Mouse (Mus musculus): ENCODE data around the gene Tcf7l1. TPM values are rescaled to one million over a fixed set of nuclear protein-coding genes. Genes with fewer than 3 reads are reported as not detected.

The Tcf7l1 gene
- polyA plus RNA-seq, 1 experiment from 2014 or later = 26.5 TPM

GRCm38 (mm10) chr6:72604066-72604465, 185.0 kb downstream of the Tcf7l1 start:
- peaks cover 36% of the 10 kb centered on the region for H3K36me3 ChIP-seq (ENCODE audit: control insufficient read depth, insufficient read depth, low read length)
- H3K9ac ChIP-seq (ENCODE audit: low read length) = no peak overlapping the region
- WGBS = 83% methylated on average over 2 of the region's 2 CpGs
- no peaks in the 10 kb centered on the region for H3K27me3 ChIP-seq (replicated peaks; ENCODE audit: control insufficient read depth, insufficient read depth, low read length)
- H3K9me3 ChIP-seq (ENCODE audit: control insufficient read depth, low read length) = no peaks in the 10 kb centered on the region
- no peaks in the 10 kb centered on the region; the same call in 1 of the 2 replicates for H3K4me1 ChIP-seq (replicated peaks; ENCODE audit: control insufficient read depth, insufficient read depth, low read length)
- no peak overlapping the region for H3K27ac ChIP-seq (ENCODE audit: low read depth)
- H3K4me3 ChIP-seq (ENCODE audit: low read depth, low read length) = no peak overlapping the region
- no peak for DNase-seq (ENCODE audit: low spot score)
- no peak overlapping the region for H3K4me2 ChIP-seq (ENCODE audit: low read length)
- ATAC-seq (replicated peaks; ENCODE audit: low FRiP score, low TSS enrichment, low read depth) = no peak

DNA sequence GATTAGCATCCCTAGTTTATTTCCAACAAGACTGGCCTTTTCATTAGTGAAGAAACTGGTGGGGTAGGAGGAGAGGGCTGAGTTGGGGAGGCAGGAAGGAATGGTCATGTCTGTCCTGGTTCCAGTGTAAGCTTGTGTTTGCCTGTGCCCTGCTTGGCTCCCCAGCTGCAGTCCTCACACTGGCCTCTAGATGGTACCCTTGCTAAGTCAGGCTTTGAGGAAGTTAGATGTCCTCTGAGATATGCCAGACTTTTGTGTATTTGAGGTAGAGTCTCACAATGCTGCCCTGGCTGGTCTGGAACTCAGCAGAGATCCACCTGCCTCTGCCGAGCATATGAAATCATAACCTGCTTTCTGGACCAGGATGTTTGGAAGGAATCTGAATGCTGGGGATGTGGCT, 187.3 kb downstream of the Tcf7l1 start:
- no peaks in the 10 kb centered on the region for H3K9me3 ChIP-seq (ENCODE audit: control insufficient read depth, low read length)
- ATAC-seq (replicated peaks; ENCODE audit: low FRiP score, low TSS enrichment, low read depth) (no peak), DNase-seq (ENCODE audit: low spot score) (peak; percentile 90)
- H3K9ac ChIP-seq (ENCODE audit: low read length) = no peak overlapping the region
- WGBS = 21% methylated on average over 1 of the region's 1 CpGs
- H3K27me3 ChIP-seq (replicated peaks; ENCODE audit: control insufficient read depth, insufficient read depth, low read length) = no peaks in the 10 kb centered on the region
- peaks cover 20% of the 10 kb centered on the region for H3K36me3 ChIP-seq (ENCODE audit: control insufficient read depth, insufficient read depth, low read length)
- H3K4me1 ChIP-seq (replicated peaks; ENCODE audit: control insufficient read depth, insufficient read depth, low read length) = peaks cover 11% of the 10 kb centered on the region
- no peak overlapping the region for H3K4me2 ChIP-seq (ENCODE audit: low read length)
- no peak overlapping the region for H3K27ac ChIP-seq (ENCODE audit: low read depth)
- no peak overlapping the region for H3K4me3 ChIP-seq (ENCODE audit: low read depth, low read length)

DNA sequence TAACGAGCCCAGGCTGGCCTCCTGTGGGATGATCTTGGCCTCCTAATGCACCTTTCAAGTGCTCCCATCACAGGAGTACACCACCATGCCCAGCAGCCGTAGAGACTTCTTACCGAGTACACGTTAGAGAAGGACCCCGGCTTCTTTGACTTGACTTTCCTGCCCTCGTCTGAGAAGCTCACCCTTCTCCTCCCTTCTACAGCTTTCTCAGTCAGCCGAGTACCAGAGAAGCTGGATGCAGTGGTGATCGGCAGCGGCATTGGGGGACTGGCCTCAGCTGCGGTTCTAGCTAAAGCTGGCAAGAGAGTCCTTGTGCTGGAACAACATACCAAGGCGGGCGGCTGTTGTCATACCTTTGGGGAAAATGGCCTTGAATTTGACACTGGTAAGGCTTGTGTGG, 188.3 kb downstream of the Tcf7l1 start:
- WGBS = 86% methylated on average over 12 of the region's 12 CpGs

GRCm38 (mm10) chr6:72600216-72600615, 188.8 kb downstream of the Tcf7l1 start:
- WGBS = 78% methylated on average over 6 of the region's 6 CpGs
- H3K4me1 ChIP-seq (replicated peaks; ENCODE audit: control insufficient read depth, insufficient read depth, low read length) = peaks cover 11% of the 10 kb centered on the region
- no peaks in the 10 kb centered on the region for H3K27me3 ChIP-seq (replicated peaks; ENCODE audit: control insufficient read depth, insufficient read depth, low read length)
- DNase-seq (ENCODE audit: low spot score) (no peak), ATAC-seq (replicated peaks; ENCODE audit: low FRiP score, low TSS enrichment, low read depth) (no peak)
- H3K9ac ChIP-seq (ENCODE audit: low read length) = no peak overlapping the region
- no peak overlapping the region for H3K4me3 ChIP-seq (ENCODE audit: low read depth, low read length)
- H3K9me3 ChIP-seq (ENCODE audit: control insufficient read depth, low read length) = no peaks in the 10 kb centered on the region
- H3K27ac ChIP-seq (ENCODE audit: low read depth) = no peak overlapping the region
- H3K4me2 ChIP-seq (ENCODE audit: low read length) = no peak overlapping the region
- H3K36me3 ChIP-seq (ENCODE audit: control insufficient read depth, insufficient read depth, low read length) = peaks cover 6% of the 10 kb centered on the region

More for the DNA sequence above, 188.3 kb downstream of the Tcf7l1 start:
- Histone ChIP-seq H3K27me3 (replicated peaks; ENCODE audit: control insufficient read depth, insufficient read depth, low read length) (no peaks in the 10 kb centered on the region), H3K9me3 (ENCODE audit: control insufficient read depth, low read length) (no peaks in the 10 kb centered on the region), H3K4me3 (ENCODE audit: low read depth, low read length) (no peak overlapping the region), H3K4me2 (ENCODE audit: low read length) (no peak overlapping the region), H3K4me1 (replicated peaks; ENCODE audit: control insufficient read depth, insufficient read depth, low read length) (peaks cover 11% of the 10 kb centered on the region), H3K36me3 (ENCODE audit: control insufficient read depth, insufficient read depth, low read length) (peaks cover 11% of the 10 kb centered on the region), H3K9ac (ENCODE audit: low read length) (no peak overlapping the region), H3K27ac (ENCODE audit: low read depth) (no peak overlapping the region)
- no peak for ATAC-seq (replicated peaks; ENCODE audit: low FRiP score, low TSS enrichment, low read depth)
- DNase-seq (ENCODE audit: low spot score) = no peak

GRCm38 (mm10) chr6:72598791-72599557, 190.1 kb downstream of the Tcf7l1 start:
- H3K27ac ChIP-seq (ENCODE audit: low read depth) = peak overlapping the region; percentile 62
- ATAC-seq (replicated peaks; ENCODE audit: low FRiP score, low TSS enrichment, low read depth) (peak; percentile 3), DNase-seq (ENCODE audit: low spot score) (no peak)
- peak overlapping the region; percentile 82 for H3K4me2 ChIP-seq (ENCODE audit: low read length)
- H3K4me1 ChIP-seq (replicated peaks; ENCODE audit: control insufficient read depth, insufficient read depth, low read length) = peaks cover 11% of the 10 kb centered on the region
- peak overlapping the region; percentile 72 for H3K4me3 ChIP-seq (ENCODE audit: low read depth, low read length)
- no peaks in the 10 kb centered on the region; the same call in 1 of the 2 replicates for H3K36me3 ChIP-seq (ENCODE audit: control insufficient read depth, insufficient read depth, low read length)
- no peaks in the 10 kb centered on the region for H3K27me3 ChIP-seq (replicated peaks; ENCODE audit: control insufficient read depth, insufficient read depth, low read length)
- peak overlapping the region; percentile 55 for H3K9ac ChIP-seq (ENCODE audit: low read length)
- 43% methylated on average over 12 of the region's 12 CpGs for WGBS
- no peaks in the 10 kb centered on the region for H3K9me3 ChIP-seq (ENCODE audit: control insufficient read depth, low read length)

DNA sequence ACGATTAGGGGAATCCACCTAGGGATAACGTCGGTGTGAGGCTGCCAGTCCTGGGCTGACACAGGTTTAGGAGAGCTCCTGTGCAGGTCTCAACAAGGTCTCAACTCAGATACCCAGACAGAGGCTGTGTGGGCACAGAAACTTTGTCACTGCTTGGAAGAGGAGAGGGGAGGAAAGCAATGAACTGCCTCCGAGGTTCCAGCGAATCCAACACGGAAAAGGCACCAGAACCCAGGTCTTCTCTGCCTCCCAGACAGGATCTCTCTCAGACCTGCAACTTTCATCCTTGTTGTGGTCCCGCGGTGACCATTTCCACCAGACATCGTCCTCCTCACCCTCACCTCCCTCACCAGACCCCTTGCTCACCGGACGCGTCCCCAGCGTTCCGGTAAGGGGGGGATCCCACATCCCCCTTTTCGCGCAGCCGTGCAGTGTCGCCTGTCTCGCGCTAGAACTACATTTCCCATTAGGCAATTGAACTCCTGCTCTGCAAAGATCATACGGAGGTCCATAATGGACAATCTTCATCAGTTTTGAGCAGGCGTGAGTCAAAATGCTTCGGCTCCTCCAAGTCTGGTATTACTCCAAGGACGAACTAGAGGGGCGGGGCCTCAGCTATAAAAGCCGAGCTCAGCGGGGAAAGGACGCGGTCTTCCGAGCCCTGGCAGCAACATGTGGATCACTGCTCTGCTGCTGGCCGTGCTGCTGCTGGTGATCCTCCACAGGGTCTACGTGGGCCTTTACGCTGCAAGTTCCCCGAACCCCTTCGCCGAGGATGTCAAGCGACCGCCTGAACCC, 190.9 kb downstream of the Tcf7l1 start, which contains the start of the genes Elmod3 and Retsat:
Elmod3 (minus strand) TSS at position 458 of the 798 bp plus-strand sequence.
Retsat (plus strand) TSS at position 520 of the 798 bp plus-strand sequence.
- Histone ChIP-seq H3K27ac (ENCODE audit: low read depth) (peak within 1 kb of the TSS; percentile 62), H3K9ac (ENCODE audit: low read length) (peak within 1 kb of the TSS; percentile 55), H3K4me3 (ENCODE audit: low read depth, low read length) (peak within 1 kb of the TSS; percentile 72), H3K36me3 (ENCODE audit: control insufficient read depth, insufficient read depth, low read length) (no peaks in the 10 kb centered on the region), H3K27me3 (replicated peaks; ENCODE audit: control insufficient read depth, insufficient read depth, low read length) (no peaks in the 10 kb centered on the region), H3K4me2 (ENCODE audit: low read length) (peak within 1 kb of the TSS; percentile 82), H3K9me3 (ENCODE audit: control insufficient read depth, low read length) (no peaks in the 10 kb centered on the region), H3K4me1 (replicated peaks; ENCODE audit: control insufficient read depth, insufficient read depth, low read length) (peaks cover 11% of the 10 kb centered on the region)
- ATAC-seq (replicated peaks; ENCODE audit: low FRiP score, low TSS enrichment, low read depth) = peak; percentile 92
- peak; percentile 96 for DNase-seq (ENCODE audit: low spot score)
- 1% methylated on average over 38 of the region's 38 CpGs for WGBS

DNA sequence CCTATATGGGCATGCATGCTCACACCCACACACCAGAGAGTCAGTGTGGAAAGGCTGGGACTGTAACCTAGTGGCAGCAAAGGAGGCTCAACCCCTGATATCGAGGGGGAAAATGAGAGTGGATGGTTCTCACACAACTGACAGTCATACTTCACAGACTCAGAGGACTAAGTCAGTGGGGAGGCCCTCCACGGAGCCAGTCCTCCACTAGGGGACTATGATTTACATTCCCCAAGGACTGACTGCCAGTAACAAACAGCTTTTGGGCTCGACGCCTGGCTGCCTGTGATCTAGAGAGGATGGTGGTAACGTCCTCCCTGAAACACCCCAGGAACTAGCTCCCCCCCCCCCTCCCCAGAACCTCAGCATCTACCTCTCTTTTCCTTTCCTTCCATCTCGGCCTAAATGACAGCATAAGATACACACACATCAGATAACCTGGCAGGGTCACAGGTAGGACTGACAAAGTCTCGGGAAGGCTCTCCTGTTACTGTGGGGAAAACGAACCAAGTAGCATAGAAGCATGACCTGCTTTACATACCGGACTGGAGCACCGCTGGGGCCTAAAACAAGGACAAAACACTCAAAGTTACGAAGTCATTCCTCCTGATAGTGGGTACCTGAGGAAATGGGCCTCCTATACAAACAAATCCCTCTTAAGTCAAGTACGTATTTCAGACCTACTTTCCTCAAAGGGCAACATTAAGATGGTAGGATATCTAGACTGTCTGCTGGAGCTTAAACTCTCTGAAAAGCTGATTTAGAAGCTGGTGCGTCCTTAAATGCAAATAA, 191.8 kb downstream of the Tcf7l1 start:
- DNase-seq (ENCODE audit: low spot score) (no peak), ATAC-seq (replicated peaks; ENCODE audit: low FRiP score, low TSS enrichment, low read depth) (no peak)
- H3K27ac ChIP-seq (ENCODE audit: low read depth) = no peak overlapping the region

DNA sequence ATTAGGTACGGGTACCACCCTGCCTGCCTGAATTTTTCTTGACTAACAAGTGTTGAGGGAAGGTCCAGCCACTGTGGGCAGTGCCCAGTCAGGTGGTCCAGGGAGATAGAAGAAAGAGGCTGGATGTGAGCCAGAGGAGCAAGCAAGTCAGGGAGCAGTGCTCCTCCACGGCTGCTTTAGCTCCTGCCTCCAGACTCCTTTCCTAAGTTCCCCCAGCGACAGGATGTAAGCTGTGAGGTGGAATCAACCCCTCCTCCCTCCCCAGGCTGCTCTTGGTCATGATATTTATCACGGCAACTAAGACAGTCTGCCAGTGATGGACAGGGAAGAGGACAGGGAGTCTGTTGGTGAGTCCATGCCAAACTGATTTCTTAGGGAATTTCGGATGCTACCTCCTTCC, 195.1 kb downstream of the Tcf7l1 start:
- Histone ChIP-seq H3K4me3 (ENCODE audit: low read depth, low read length) (no peak overlapping the region), H3K4me2 (ENCODE audit: low read length) (no peak overlapping the region), H3K36me3 (ENCODE audit: control insufficient read depth, insufficient read depth, low read length) (no peaks in the 10 kb centered on the region), H3K27me3 (replicated peaks; ENCODE audit: control insufficient read depth, insufficient read depth, low read length) (no peaks in the 10 kb centered on the region), H3K9me3 (ENCODE audit: control insufficient read depth, low read length) (no peaks in the 10 kb centered on the region), H3K9ac (ENCODE audit: low read length) (no peak overlapping the region), H3K27ac (ENCODE audit: low read depth) (no peak overlapping the region), H3K4me1 (replicated peaks; ENCODE audit: control insufficient read depth, insufficient read depth, low read length) (peaks cover 11% of the 10 kb centered on the region)
- no peak for ATAC-seq (replicated peaks; ENCODE audit: low FRiP score, low TSS enrichment, low read depth)
- 60% methylated on average over 5 of the region's 5 CpGs for WGBS
- DNase-seq (ENCODE audit: low spot score) = no peak

More for the DNA sequence above, 191.8 kb downstream of the Tcf7l1 start:
- H3K27me3 ChIP-seq (replicated peaks; ENCODE audit: control insufficient read depth, insufficient read depth, low read length) = no peaks in the 10 kb centered on the region
- H3K9ac ChIP-seq (ENCODE audit: low read length) = peak overlapping the region; percentile 55
- no peaks in the 10 kb centered on the region for H3K9me3 ChIP-seq (ENCODE audit: control insufficient read depth, low read length)
- H3K36me3 ChIP-seq (ENCODE audit: control insufficient read depth, insufficient read depth, low read length) = no peaks in the 10 kb centered on the region
- H3K4me1 ChIP-seq (replicated peaks; ENCODE audit: control insufficient read depth, insufficient read depth, low read length) = peaks cover 11% of the 10 kb centered on the region
- peak overlapping the region; percentile 82 for H3K4me2 ChIP-seq (ENCODE audit: low read length)
- H3K4me3 ChIP-seq (ENCODE audit: low read depth, low read length) = peak overlapping the region; percentile 72
- 30% methylated on average over 13 of the region's 13 CpGs for WGBS

All from intestine, embryonic 14.5 days (tissue).